Mouse (Mus musculus) layer of hippocampus, adult 2 months (tissue): ENCODE results near the gene Adamts12. TPM values are rescaled to one million over a fixed set of nuclear protein-coding genes. Genes with fewer than 3 reads are reported as not detected.

Experiments used
- DNase-seq, 2 experiments: peaks; one replicate each; pipeline ENCODE4 v3.0.0; 2022; ENCODE audit warnings: low spot score in 2 of 2
- H3K27ac ChIP-seq: fragments of 200-600 bp; 2 replicates; pipeline ENCODE4 v1.8.1; 2022
- H3K4me3 ChIP-seq: fragments of 200-600 bp; 2 replicates; pipeline ENCODE4 v1.8.1; 2022; ENCODE audit warnings: mild to moderate bottlenecking
- CTCF ChIP-seq: fragments of 200-600 bp; conservative IDR thresholded peaks from 2 replicates; pipeline ENCODE4 v1.8.1; 2022; ENCODE audit warnings: antibody characterized with exemption, mild to moderate bottlenecking, moderate library complexity
- total RNA-seq, 2 experiments: library from RNA; stranded (reverse); gene quantifications; 2 replicates each; pipeline ENCODE4 v1.2.3; 2021

The Adamts12 gene
- total RNA-seq, 2 experiments from 2014 or later: 0.39 to 1.3 TPM

DNA sequence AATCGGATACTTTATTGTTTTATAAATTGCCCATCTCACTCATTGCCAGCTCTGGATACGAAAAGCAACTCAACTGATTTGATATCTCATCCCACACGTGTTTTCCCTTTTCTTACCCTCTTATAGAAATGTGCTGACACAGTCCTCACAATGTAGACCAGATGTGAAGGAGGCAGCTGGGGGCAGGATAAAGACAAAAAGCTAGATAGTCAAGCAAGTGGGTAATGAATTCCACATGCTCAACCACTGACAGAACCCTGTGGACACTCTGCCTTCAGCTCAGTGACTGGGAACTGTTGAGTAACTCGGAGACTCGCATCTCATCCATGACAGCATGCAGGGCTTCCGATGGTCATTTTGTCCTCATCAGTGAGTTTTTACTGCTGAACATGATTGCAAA, 146.4 kb downstream of the Adamts12 start:
- no peak overlapping the region for H3K27ac ChIP-seq
- TF ChIP-seq CTCF: no peak
- DNase-seq: no peak

DNA sequence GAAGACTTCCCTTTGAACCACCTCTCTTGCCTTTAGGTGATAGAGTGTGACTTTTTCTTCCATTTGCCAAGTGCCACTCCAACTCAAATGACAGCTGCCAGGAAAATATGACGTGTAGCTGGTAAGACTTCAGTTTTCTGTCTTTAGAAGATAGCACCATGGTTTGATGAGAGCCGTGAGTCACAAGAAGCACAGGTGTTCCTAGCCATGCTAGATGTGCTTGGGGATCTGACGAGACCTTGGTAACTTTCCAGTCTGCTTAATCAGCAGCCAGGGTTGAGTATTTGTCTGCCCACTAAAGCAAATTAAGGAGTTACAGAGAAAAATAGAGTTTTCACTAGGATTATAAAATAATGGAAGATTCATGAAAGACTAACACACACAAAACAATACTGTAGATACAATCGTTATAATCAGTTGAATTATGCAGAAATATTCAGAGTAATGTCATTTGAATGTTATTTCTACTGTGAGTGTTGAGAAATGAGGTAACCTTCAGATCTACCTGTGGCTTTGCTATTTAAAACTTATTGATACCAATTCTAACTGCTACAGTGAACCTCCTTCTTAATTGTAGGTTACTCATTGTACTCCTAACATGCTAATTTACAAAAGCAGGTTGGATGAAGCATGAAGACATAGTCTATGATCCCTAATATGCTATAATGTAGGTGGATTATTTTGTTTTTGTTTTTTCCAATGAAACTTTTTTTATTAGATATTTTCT, 169.5 kb downstream of the Adamts12 start:
- no peak overlapping the region for H3K4me3 ChIP-seq
- DNase-seq: no peak
- no peak for TF ChIP-seq CTCF
- H3K27ac ChIP-seq: no peak overlapping the region

More for the DNA sequence above, 146.4 kb downstream of the Adamts12 start:
- H3K4me3 ChIP-seq: no peak overlapping the region

DNA sequence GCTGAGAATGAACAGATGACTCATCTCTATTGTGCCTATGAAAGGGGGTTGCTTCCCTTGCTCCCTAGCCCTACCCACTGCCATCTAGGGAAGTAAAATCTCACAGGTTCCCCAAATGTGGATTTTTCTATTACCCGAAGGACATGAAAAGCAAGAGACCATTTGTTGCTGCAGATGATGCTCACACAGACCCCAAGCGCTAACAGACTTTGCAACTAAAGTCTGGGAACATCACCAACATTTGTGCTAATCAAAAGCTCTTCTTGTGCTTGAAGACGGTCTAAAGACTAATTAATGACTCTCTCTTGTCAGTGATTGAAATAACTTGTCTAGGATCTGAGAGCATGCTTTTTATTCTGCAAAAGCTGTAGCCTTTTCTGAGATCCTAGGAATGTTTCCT, 175.8 kb downstream of the Adamts12 start:
- TF ChIP-seq CTCF: no peak
- DNase-seq: peak in 1 of 2 experiments; percentile 35
- H3K27ac ChIP-seq: no peak overlapping the region
- no peak overlapping the region for H3K4me3 ChIP-seq

DNA sequence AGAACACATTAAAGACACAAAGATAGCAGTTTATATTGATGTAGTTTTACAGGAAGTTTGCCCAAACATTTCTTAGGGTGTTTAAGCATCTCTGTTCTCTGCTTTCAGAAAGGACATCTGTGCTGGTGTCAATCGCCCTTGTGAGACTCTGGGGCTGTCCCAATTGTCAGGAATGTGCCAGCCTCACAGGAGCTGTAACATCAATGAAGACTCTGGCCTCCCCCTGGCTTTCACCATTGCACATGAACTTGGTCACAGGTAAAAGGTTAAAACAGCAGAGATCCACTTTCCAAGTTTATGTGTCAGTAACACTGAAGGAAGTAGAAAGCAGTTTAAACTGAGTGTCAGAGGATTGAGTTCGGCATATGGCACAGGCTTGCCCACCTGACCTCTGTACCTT, 176.7 kb downstream of the Adamts12 start:
- Histone ChIP-seq H3K27ac (no peak overlapping the region), H3K4me3 (no peak overlapping the region)
- TF ChIP-seq CTCF: no peak
- DNase-seq: no peak

DNA sequence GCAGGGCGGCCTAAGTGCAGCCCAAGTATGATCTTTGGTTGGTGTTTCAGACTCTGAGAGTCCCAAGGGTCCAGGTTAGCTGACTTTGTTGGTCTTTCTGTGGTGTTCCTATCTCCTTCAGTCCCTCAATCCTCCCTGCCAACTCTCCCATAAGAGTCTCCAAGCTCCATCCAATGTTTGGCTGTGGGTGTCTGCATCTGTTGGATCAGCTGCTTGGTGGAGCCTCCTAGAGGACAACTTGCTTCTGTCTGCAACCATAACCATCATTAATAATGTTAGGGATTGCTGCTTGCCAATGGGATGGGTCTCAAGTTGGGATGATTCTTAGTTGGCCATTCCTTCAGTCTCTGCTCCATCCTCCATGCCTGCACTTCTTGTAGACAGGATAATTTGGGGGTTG, 181.8 kb downstream of the Adamts12 start:
- Histone ChIP-seq H3K27ac (no peak overlapping the region), H3K4me3 (no peak overlapping the region)
- no peak for DNase-seq
- TF ChIP-seq CTCF: no peak

DNA sequence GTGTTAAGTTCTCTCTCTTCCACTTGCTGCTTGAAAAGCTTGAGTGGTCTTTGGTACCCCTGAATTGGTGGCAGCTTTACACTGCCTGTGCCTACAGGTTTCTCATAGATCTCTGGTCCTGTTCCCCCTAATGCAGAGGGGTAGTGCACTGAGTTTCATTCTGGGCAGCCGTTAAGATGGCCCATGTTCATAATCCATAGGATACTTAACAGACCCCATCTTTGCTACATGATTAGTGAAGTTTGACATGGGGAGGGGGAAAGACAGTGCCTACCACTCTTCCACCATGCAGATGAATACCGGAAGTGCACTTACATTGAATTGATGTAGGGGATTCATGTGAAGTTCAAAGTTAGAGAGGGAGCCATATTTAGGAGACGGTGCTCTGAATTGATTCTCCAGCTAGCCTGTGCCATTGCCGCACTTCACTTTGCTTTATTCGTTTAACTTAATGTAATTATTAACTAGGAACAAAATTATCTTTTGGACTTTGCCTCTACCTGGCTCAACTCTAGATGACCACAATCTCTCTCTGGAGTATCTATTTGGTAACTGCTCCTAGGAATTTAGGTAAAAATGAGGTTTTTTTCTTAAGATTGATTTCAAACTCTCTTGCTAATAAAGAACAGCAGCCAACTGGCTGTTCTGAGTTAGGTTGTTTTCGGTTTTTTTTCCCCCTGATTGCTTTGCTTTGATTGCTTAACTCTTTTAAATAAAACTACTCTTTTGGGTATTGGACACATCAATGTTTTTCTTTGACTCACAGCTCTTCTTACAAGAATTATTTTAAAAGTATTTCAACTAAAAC, 214.9 kb downstream of the Adamts12 start:
- Histone ChIP-seq H3K27ac (no peak overlapping the region), H3K4me3 (no peak overlapping the region)
- TF ChIP-seq CTCF: no peak
- no peak for DNase-seq

DNA sequence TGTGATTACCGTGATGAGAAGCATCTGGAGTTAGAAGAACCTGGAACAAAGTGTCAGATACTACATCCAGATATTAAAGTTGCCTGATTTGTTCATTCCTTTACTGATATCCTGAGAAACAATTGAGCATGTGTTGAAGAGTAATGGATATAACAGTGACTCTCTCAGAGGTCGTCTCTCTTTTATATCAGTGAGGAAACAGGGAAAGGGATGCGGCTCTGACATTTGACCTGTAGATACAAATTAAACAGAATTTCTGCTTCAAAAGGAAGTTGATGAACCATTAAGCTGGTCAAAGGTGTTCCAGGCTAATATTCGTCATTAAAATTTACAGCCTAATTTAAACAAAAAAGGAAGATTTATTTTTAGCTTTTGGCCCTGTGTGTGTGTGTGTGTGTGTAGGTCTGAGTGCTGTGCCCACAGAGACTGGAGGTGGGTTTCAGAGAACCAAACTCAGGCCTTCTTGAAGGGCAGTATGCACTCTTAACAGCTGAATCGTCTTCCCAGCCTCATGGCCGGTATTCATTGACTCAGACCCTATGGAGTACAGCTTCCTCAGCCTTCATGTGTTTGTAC, 216.2 kb downstream of the Adamts12 start:
- DNase-seq: no peak
- Histone ChIP-seq H3K27ac (no peak overlapping the region), H3K4me3 (no peak overlapping the region)
- no peak for TF ChIP-seq CTCF

DNA sequence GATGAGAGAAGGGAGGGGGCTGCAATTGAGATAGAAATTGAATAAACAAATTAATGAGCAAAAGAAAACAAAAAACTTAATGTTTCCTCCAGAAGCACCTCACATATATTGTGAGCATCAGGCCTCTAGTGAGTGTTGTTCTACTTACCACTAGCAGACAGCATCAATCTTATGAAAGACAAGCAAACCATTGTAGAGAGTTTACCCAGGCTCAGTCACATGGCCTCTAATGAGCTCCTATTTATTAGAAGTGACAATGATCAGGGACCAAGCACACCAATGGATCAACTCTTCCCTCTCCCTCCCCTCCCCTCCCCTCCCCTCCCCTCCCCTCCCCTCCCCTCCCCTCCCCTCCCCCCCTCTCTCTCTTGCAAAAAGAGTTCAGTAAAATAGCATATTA, 218.6 kb downstream of the Adamts12 start:
- Histone ChIP-seq H3K4me3 (no peak overlapping the region), H3K27ac (no peak overlapping the region)
- no peak for DNase-seq
- no peak for TF ChIP-seq CTCF

DNA sequence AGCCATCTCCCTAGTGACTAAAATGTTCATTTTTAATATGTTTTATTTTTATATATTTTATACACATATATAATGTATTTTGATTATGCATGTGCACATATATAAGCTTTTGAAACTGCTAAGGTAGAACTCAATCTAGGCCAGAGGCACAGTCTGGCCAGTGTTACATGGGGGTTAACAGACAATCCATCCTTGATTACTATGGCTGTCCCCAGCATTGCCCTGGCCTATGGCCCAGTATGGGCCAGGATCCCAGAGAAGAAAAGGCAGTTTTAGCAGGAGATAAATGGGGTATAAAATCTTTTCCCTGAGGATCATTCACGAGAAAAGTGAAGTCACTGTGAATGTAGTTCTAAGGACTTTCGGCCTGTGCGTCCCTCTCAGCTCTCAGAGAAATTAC, 223.2 kb downstream of the Adamts12 start:
- H3K27ac ChIP-seq: no peak overlapping the region
- no peak for TF ChIP-seq CTCF
- DNase-seq: no peak
- H3K4me3 ChIP-seq: no peak overlapping the region

DNA sequence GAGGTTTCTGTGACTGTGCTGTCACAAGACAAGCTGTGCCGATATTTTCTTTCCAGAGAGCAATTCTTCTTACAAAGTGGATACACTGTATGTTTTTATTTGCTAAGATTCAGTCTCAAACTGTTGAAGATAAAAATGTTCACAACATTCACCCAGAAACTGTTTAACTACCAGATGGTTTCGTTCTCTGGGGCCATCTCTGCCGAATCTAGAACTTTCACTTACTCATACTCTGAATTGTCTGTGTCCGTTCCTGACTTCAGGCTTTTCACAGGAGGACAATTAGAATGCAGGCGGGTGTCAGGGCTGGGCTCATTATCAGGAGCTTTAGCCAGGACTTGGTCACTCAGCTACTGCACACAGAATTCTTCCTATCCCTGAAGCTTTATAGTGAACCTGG, 227.7 kb downstream of the Adamts12 start:
- no peak overlapping the region for H3K4me3 ChIP-seq
- no peak overlapping the region for H3K27ac ChIP-seq
- no peak for DNase-seq
- no peak for TF ChIP-seq CTCF

DNA sequence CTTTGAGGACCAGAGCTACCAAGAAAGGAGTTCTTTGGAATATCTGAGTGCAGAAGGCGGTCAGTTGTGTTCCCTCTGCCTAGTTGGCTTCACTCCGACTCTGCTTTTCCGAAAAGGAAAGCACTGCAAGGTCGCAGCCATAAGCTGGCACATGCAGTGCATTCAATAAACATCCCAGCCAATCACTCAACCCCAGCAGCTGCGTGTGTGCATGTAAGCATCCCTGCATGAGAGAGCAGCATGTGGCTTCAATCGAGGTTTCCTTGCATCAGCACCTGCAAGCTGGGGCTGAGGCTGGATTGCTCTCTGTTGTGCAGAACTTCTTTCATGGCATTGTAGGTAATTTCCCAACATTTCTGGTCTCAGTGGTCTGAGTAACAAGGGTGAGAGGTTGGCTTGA, 230.4 kb downstream of the Adamts12 start:
- TF ChIP-seq CTCF: no peak
- DNase-seq: no peak
- H3K4me3 ChIP-seq: no peak overlapping the region
- H3K27ac ChIP-seq: no peak overlapping the region

DNA sequence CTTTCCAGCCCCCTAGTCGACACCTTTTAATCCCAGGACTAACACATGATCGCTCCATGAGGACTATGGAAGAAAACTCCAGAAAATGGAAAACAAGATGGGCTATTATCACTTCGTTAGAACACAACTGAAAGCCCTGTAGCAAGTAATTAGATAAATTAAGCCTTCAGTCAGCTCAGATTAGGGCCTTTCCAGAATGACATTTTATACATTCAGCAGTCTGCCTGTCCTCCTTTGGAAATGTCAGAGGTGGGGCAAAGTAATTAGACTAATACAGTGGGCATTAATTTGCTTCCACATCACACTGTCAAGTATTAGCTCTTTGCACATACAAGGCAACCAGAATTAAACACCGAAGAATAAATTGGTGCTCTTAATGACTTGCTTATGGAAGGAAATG, 233.4 kb downstream of the Adamts12 start:
- DNase-seq: no peak
- H3K27ac ChIP-seq: no peak overlapping the region
- TF ChIP-seq CTCF: no peak
- H3K4me3 ChIP-seq: no peak overlapping the region

DNA sequence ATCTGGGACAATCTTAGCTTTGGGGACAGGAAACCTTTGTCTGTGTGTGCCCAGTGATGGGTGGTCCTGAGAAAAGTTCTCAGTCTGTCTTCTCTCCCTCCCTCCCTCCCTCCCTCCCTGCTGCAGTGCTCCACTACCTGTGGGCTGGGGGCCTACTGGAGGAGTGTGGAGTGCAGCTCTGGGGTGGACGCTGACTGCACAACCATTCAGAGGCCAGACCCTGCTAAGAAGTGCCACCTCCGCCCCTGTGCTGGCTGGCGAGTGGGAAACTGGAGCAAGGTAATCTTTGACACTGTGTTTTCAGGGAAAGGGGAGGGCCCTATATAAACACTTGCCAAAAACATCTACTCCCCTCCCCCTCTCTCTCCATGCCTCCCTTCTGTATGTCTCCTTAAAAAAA, 252.5 kb downstream of the Adamts12 start:
- Histone ChIP-seq H3K27ac (no peak overlapping the region), H3K4me3 (no peak overlapping the region)
- no peak for TF ChIP-seq CTCF
- no peak for DNase-seq

DNA sequence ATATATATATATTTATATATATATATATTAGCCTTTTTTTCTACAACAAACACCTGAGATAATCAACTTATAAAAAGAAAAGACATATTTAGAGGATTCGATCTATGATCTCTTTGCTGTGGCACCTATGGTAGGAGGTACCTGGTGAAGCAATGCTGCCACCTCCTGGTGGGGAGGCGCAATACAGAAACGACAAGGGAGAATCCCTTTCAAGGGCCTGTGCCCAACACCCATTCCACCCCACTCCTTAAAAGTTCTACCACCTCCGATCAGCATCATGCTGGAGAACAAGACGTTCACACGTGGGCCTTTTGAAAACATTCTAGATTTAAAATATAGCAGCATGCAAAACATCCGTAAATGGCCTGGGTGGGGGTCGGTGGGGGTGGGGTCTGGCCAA, 255.9 kb downstream of the Adamts12 start:
- DNase-seq: peak; percentile 24 to 58
- Histone ChIP-seq H3K4me3 (no peak overlapping the region), H3K27ac (no peak overlapping the region)
- TF ChIP-seq CTCF: peak; percentile 88
